Mouse (Mus musculus) left cerebral cortex, adult 11 months (tissue): ENCODE measurements around the gene Olfr1250.
"Not testable (repeated sequence)": the region's sequence is repeated elsewhere in the genome, so short reads cannot be mapped to it uniquely, and the experiment has no call there.

Experiments
- DNase-seq: peaks from one replicate; pipeline ENCODE4 v3.0.0; 2022; ENCODE audit warnings: low spot score

Olfr1250 gene

GRCm38 (mm10) chr2:89661367-89661766 is at the start of gene Olfr1250:
Gene Olfr1250 (minus strand): TSS chr2:89661467.
- no peak for DNase-seq

- no peak for DNase-seq
These were observed 30.7 kb upstream of the Olfr1250 start for GRCm38 (mm10) chr2:89691980-89692379.

DNA sequence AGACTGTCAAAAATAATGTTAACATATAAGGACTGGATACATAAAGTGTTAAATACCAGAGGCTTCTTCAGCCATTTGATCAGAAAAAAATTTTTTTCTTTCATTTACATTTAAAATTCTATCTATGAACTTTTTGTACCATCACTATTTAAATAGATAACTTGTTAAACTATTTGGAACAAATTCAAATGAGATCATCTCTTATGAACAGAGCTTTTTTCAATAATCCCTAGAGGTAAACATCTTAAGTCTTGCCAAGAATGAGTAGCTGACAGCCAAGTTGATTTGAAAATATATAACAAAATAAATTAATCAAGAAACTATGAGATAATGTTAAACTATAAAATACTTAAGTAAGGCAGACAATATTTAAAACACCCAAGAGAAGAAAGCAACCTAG is 10.6 kb upstream of the Olfr1250 start, which contains the start of gene Olfr1251:
TSS of gene Olfr1251 (minus strand) at position 101 of the 400 bp plus-strand sequence.
- DNase-seq = no peak

DNA sequence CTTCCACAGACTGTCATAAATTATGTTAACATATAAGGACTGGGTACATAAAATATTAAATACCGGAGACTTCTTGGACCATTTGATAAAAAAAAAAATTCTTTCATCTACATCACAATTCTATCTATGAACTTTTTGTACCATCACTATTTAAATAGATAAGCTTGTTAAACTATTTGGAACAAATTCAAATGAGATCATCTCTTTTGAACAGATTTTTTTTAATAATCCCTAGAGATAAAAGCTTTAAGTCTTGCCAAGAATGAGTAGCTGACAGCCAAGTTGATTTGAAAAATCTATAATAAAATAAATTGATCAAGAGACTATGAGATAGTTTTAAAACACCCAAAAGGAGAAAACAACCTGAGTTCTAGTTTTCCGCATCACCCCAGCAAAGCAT is 26.4 kb downstream of the Olfr1250 start, which contains the start of gene Olfr1249:
TSS of gene Olfr1249 (minus strand) at position 101 of the 400 bp plus-strand sequence.
- no peak for DNase-seq

DNA sequence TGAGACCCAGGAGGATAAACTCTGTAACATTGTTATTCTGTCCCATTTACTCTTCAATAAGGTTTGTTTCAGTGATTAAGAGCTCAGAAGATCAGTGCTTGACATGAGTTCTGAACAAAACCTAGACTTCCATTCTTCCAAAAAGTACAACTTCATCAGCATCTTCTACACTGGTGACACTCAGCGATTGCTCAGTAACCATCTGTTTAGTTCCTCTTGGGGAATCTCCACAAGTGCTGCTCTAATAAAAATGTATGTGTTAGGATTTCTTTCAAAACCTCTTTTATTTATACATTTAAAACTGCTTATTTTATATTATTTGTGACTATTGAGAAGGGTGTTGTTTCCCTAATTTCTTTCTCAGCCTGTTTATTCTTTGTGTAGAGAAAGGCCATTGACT is 43.1 kb downstream of the Olfr1250 start, which contains the start of gene Olfr1248:
TSS of gene Olfr1248 (minus strand) at position 101 of the 400 bp plus-strand sequence.
- not testable (repeated sequence) for DNase-seq

GRCm38 (mm10) chr2:89614030-89614429 is 47.2 kb downstream of the Olfr1250 start, which contains the start of gene Olfr1247:
Gene Olfr1247 (minus strand): TSS chr2:89614130.
- no peak for DNase-seq
